Mouse (Mus musculus) MEL (cell line): Measurements from ENCODE around the gene Aoah. TPM values are rescaled to one million over a fixed set of nuclear protein-coding genes. Genes with fewer than 3 reads are reported as not detected.
A peak's percentile ranks its signal among the peaks of the same experiment; 100 is the strongest.

Experiments
- DNase-seq: peaks from one replicate; pipeline ENCODE4 v3.0.0; 2011; ENCODE audit warnings: low read depth, low spot score
- H3K27ac ChIP-seq: 2 replicates; pipeline ENCODE4 v1.5.1; 2012; ENCODE audit warnings: low read depth, mild to moderate bottlenecking, control low read depth, low read length, moderate library complexity; ENCODE audit not compliant: control insufficient read depth
- H3K27me3 ChIP-seq, 2 experiments: fragments of 150-350 bp in 1 of 2; sonication (generic) in 1 of 2; 2 replicates each; pipeline ENCODE4 v1.6.1; 2012; ENCODE audit warnings: low read length in 2 of 2, mild to moderate bottlenecking in 2 of 2, improper control_type of control experiment in 1 of 2, moderate library complexity in 1 of 2; ENCODE audit not compliant: insufficient read depth in 2 of 2, control insufficient read depth in 1 of 2
- H3K36me3 ChIP-seq, 2 experiments: 2 replicates each; pipeline ENCODE4 v1.6.1; 2012 to 2014; ENCODE audit warnings: low read length in 2 of 2, improper control_type of control experiment in 1 of 2, inconsistent platforms in 1 of 2, mild to moderate bottlenecking in 1 of 2; ENCODE audit not compliant: insufficient read depth in 2 of 2, control insufficient read depth in 1 of 2
- H3K4me1 ChIP-seq, 2 experiments: fragments of 150-350 bp in 1 of 2; sonication (generic) in 1 of 2; 2 replicates each; pipeline ENCODE4 v1.6.1; 2012; ENCODE audit warnings: low read length in 2 of 2, improper control_type of control experiment in 1 of 2, mild to moderate bottlenecking in 1 of 2; ENCODE audit not compliant: insufficient read depth in 2 of 2, control insufficient read depth in 1 of 2
- H3K4me3 ChIP-seq, 2 experiments: fragments of 150-350 bp in 1 of 2; sonication (generic) in 1 of 2; 2 replicates each; pipeline ENCODE4 v1.5.1; 2012; ENCODE audit warnings: low read depth in 2 of 2, low read length in 2 of 2, mild to moderate bottlenecking in 2 of 2, moderate library complexity in 2 of 2, control low read depth in 1 of 2, improper control_type of control experiment in 1 of 2; ENCODE audit not compliant: control insufficient read depth in 1 of 2, insufficient read depth in 1 of 2
- H3K79me2 ChIP-seq: 2 replicates; pipeline ENCODE4 v1.6.1; 2012; ENCODE audit warnings: mild to moderate bottlenecking, low read length, moderate library complexity; ENCODE audit not compliant: control insufficient read depth, poor library complexity, insufficient read depth
- H3K9ac ChIP-seq: 2 replicates; pipeline ENCODE4 v1.6.1; 2012; ENCODE audit warnings: low read depth, mild to moderate bottlenecking, control low read depth, low read length, moderate library complexity; ENCODE audit not compliant: control insufficient read depth, poor library complexity, severe bottlenecking
- H3K9me3 ChIP-seq: fragments of 150-350 bp; sonication (generic); replicated peaks from 2 replicates; pipeline ENCODE4 v1.6.1; 2012; ENCODE audit warnings: mild to moderate bottlenecking, low read length, improper control_type of control experiment, moderate library complexity; ENCODE audit not compliant: insufficient read depth
- BHLHE40 ChIP-seq: IDR thresholded peaks from 2 replicates; pipeline ENCODE4 v1.6.1; 2012; ENCODE audit warnings: low read depth, mild to moderate bottlenecking, inconsistent platforms, low read length, improper control_type of control experiment, borderline replicate concordance
- CHD1 ChIP-seq: IDR thresholded peaks from 2 replicates; pipeline ENCODE4 v1.6.1; 2012; ENCODE audit warnings: low read depth, mild to moderate bottlenecking, inconsistent platforms, low read length, improper control_type of control experiment
- CTCF ChIP-seq, 3 experiments: IDR thresholded peaks in 2 of 3; conservative IDR thresholded peaks in 1 of 3; 2 replicates each; pipeline ENCODE4 v1.5.1; 2011 to 2012; ENCODE audit warnings: low read length in 3 of 3, low read depth in 2 of 3, mild to moderate bottlenecking in 2 of 3, improper control_type of control experiment in 1 of 3, inconsistent platforms in 1 of 3, mixed read lengths in 1 of 3, moderate library complexity in 1 of 3; ENCODE audit not compliant: control insufficient read depth in 1 of 3, insufficient read depth in 1 of 3, poor library complexity in 1 of 3, severe bottlenecking in 1 of 3
- E2F4 ChIP-seq: IDR thresholded peaks from 2 replicates; pipeline ENCODE4 v1.6.1; 2011; ENCODE audit warnings: low read depth, low read length, improper control_type of control experiment, borderline replicate concordance
- ELF1 ChIP-seq: IDR thresholded peaks from 2 replicates; pipeline ENCODE4 v1.6.1; 2014; ENCODE audit warnings: low read depth, mild to moderate bottlenecking, inconsistent platforms, low read length, improper control_type of control experiment, moderate library complexity
- EP300 ChIP-seq, 2 experiments: IDR thresholded peaks; 2 replicates each; pipeline ENCODE4 v1.6.1; 2011; ENCODE audit warnings: improper control_type of control experiment in 2 of 2, low read length in 2 of 2, low read depth in 1 of 2, mild to moderate bottlenecking in 1 of 2
- ETS1 ChIP-seq: IDR thresholded peaks from 2 replicates; pipeline ENCODE4 v1.6.1; 2012; ENCODE audit warnings: low read depth, mild to moderate bottlenecking, inconsistent platforms, low read length, improper control_type of control experiment, moderate library complexity
- GABPA ChIP-seq: IDR thresholded peaks from 2 replicates; pipeline ENCODE4 v1.6.1; 2012; ENCODE audit warnings: low read depth, mild to moderate bottlenecking, inconsistent platforms, low read length, improper control_type of control experiment, moderate library complexity
- HCFC1 ChIP-seq: IDR thresholded peaks from 2 replicates; pipeline ENCODE4 v1.6.1; 2012; ENCODE audit warnings: low read depth, mild to moderate bottlenecking, inconsistent platforms, low read length, improper control_type of control experiment, moderate library complexity
- JUND ChIP-seq: IDR thresholded peaks from 2 replicates; pipeline ENCODE4 v1.6.1; 2011; ENCODE audit warnings: low read depth, mild to moderate bottlenecking, improper control_type of control experiment, low read length
- MAFK ChIP-seq: IDR thresholded peaks from 2 replicates; pipeline ENCODE4 v1.6.1; 2011; ENCODE audit warnings: low read depth, mild to moderate bottlenecking, low read length, improper control_type of control experiment, borderline replicate concordance
- MAX ChIP-seq: IDR thresholded peaks from 2 replicates; pipeline ENCODE4 v1.6.1; 2011; ENCODE audit warnings: low read length, improper control_type of control experiment
- MAZ ChIP-seq: IDR thresholded peaks from 2 replicates; pipeline ENCODE4 v1.6.1; 2012; ENCODE audit warnings: low read depth, mild to moderate bottlenecking, inconsistent platforms, low read length, improper control_type of control experiment
- MXI1 ChIP-seq: IDR thresholded peaks from 2 replicates; pipeline ENCODE4 v1.6.1; 2011; ENCODE audit warnings: mild to moderate bottlenecking, low read depth, low read length, improper control_type of control experiment
- MYB ChIP-seq: IDR thresholded peaks from 2 replicates; pipeline ENCODE4 v1.6.1; 2011; ENCODE audit warnings: mild to moderate bottlenecking, low read depth, low read length, improper control_type of control experiment
- NRF1 ChIP-seq: IDR thresholded peaks from 2 replicates; pipeline ENCODE4 v1.6.1; 2014; ENCODE audit warnings: low read depth, mild to moderate bottlenecking, inconsistent platforms, low read length, improper control_type of control experiment, moderate library complexity; ENCODE audit not compliant: poor library complexity, insufficient read depth, severe bottlenecking
- POLR2A ChIP-seq, 2 experiments: IDR thresholded peaks; 2 replicates each; pipeline ENCODE4 v1.6.1; 2011 to 2012; ENCODE audit warnings: low read length in 2 of 2, mild to moderate bottlenecking in 2 of 2, control low read depth in 1 of 2, improper control_type of control experiment in 1 of 2, low read depth in 1 of 2, moderate library complexity in 1 of 2; ENCODE audit not compliant: control insufficient read depth in 1 of 2, insufficient read depth in 1 of 2, poor library complexity in 1 of 2
- POLR2AphosphoS2 ChIP-seq: IDR thresholded peaks from 2 replicates; pipeline ENCODE4 v1.6.1; 2011; ENCODE audit warnings: low read length, improper control_type of control experiment
- POLR2AphosphoS5 ChIP-seq: IDR thresholded peaks from 2 replicates; pipeline ENCODE4 v1.6.1; 2012; ENCODE audit warnings: low read depth, borderline replicate concordance, mild to moderate bottlenecking, inconsistent platforms, low read length, moderate library complexity, mixed read lengths
- RAD21 ChIP-seq: IDR thresholded peaks from 2 replicates; pipeline ENCODE4 v1.6.1; 2011; ENCODE audit warnings: mild to moderate bottlenecking, low read depth, low read length, improper control_type of control experiment
- SMC3 ChIP-seq: IDR thresholded peaks from 2 replicates; pipeline ENCODE4 v1.6.1; 2011; ENCODE audit warnings: low read depth, low read length, improper control_type of control experiment
- TBP ChIP-seq: IDR thresholded peaks from 2 replicates; pipeline ENCODE4 v1.8.0; 2011; ENCODE audit warnings: low read depth, low read length, improper control_type of control experiment
- TCF12 ChIP-seq: IDR thresholded peaks from 2 replicates; pipeline ENCODE4 v1.6.1; 2014; ENCODE audit warnings: low read depth, mild to moderate bottlenecking, inconsistent platforms, low read length, improper control_type of control experiment, moderate library complexity
- UBTF ChIP-seq: IDR thresholded peaks from 2 replicates; pipeline ENCODE4 v1.6.1; 2012; ENCODE audit warnings: low read depth, mild to moderate bottlenecking, inconsistent platforms, low read length, improper control_type of control experiment, moderate library complexity, borderline replicate concordance; ENCODE audit not compliant: insufficient read depth
- USF1 ChIP-seq: IDR thresholded peaks from 2 replicates; pipeline ENCODE4 v1.6.1; 2014; ENCODE audit warnings: low read depth, mild to moderate bottlenecking, inconsistent platforms, low read length, improper control_type of control experiment, moderate library complexity
- USF2 ChIP-seq, 2 experiments: IDR thresholded peaks; 2 replicates each; pipeline ENCODE4 v1.6.1; 2011 to 2012; ENCODE audit warnings: improper control_type of control experiment in 2 of 2, low read length in 2 of 2, borderline replicate concordance in 1 of 2, inconsistent platforms in 1 of 2, low read depth in 1 of 2, mild to moderate bottlenecking in 1 of 2; ENCODE audit not compliant: insufficient read depth in 1 of 2
- ZC3H11A ChIP-seq: IDR thresholded peaks from 2 replicates; pipeline ENCODE4 v1.6.1; 2012; ENCODE audit warnings: low read depth, mild to moderate bottlenecking, inconsistent platforms, low read length, improper control_type of control experiment
- ZKSCAN1 ChIP-seq: IDR thresholded peaks from 2 replicates; pipeline ENCODE4 v1.6.1; 2012; ENCODE audit warnings: low read depth, mild to moderate bottlenecking, inconsistent platforms, low read length, improper control_type of control experiment, moderate library complexity
- ZMIZ1 ChIP-seq: IDR thresholded peaks from 2 replicates; pipeline ENCODE4 v1.6.1; 2012; ENCODE audit warnings: low read depth, mild to moderate bottlenecking, inconsistent platforms, low read length, improper control_type of control experiment, moderate library complexity
- ZNF384 ChIP-seq: IDR thresholded peaks from 2 replicates; pipeline ENCODE4 v1.6.1; 2012; ENCODE audit warnings: low read depth, mild to moderate bottlenecking, inconsistent platforms, low read length, improper control_type of control experiment
- polyA plus RNA-seq, 2 experiments: library from polyadenylated mRNA; stranded (reverse) in 1 of 2; unstranded in 1 of 2; fragments of >175 nt in 1 of 2; fragments of >200 nt in 1 of 2; gene quantifications; 2 replicates each; pipeline versions ENCODE4 v1.2.1 to v1.2.4; 2012; ENCODE audit warnings: low replicate concordance in 2 of 2, low read depth in 1 of 2; ENCODE audit not compliant: insufficient read length in 2 of 2, insufficient read depth in 1 of 2, missing spikeins in 1 of 2
- total RNA-seq: library from RNA; depleted of rRNA; stranded (reverse); fragments of 300-350 nt; gene quantifications from 2 replicates; pipeline ENCODE4 v1.2.3, GENCODE M21; 2012

Aoah gene
- total and polyA plus RNA-seq, 3 experiments: not detected

- Histone ChIP-seq H3K79me2 (no peaks in the 10 kb centered on the region), H3K27me3 (no peaks in the 10 kb centered on the region), H3K36me3 (no peaks in the 10 kb centered on the region), H3K27ac (no peak overlapping the region), H3K4me3 (no peak overlapping the region), H3K9ac (no peak overlapping the region), H3K4me1 (no peaks in the 10 kb centered on the region), H3K9me3 (no peaks in the 10 kb centered on the region)
- DNase-seq: no peak
- TF ChIP-seq NRF1: no peak
- TF ChIP-seq, all 39 proteins: peak for 0
These were observed 142.1 kb downstream of the Aoah start for GRCm38 (mm10) chr13:20936016-20936415.

GRCm38 (mm10) chr13:20937452-20937851, 143.5 kb downstream of the Aoah start:
- Histone ChIP-seq H3K27me3 (no peaks in the 10 kb centered on the region), H3K4me1 (no peaks in the 10 kb centered on the region), H3K9me3 (no peaks in the 10 kb centered on the region), H3K9ac (no peak overlapping the region), H3K79me2 (no peaks in the 10 kb centered on the region), H3K27ac (no peak overlapping the region)
- peak; percentile 52 for DNase-seq
- TF ChIP-seq GABPA: no peak
- TF ChIP-seq MAZ: no peak
- no peak for TF ChIP-seq CHD1
- TF ChIP-seq EP300 (IDR thresholded peaks at IDR 0.05; ENCODE audit: low read depth in 1 of 2, low read length in 2 of 2): no peak
- no peak for TF ChIP-seq USF2 (IDR thresholded peaks at IDR 0.05; ENCODE audit: borderline replicate concordance in 1 of 2, insufficient read depth in 1 of 2, low read depth in 1 of 2, low read length in 2 of 2)
- no peak for TF ChIP-seq POLR2AphosphoS2
- TF ChIP-seq CTCF (IDR thresholded peaks at IDR 0.05 in 2 of 3, conservative IDR thresholded peaks at IDR 0.05 in 1 of 3; ENCODE audit: control insufficient read depth in 1 of 3, insufficient read depth in 1 of 3, low read depth in 2 of 3, low read length in 3 of 3, poor library complexity in 1 of 3, severe bottlenecking in 1 of 3): peak; percentile 75 to 90 (median 78)
- no peak for TF ChIP-seq ETS1
- peak; percentile 79 for TF ChIP-seq SMC3
- no peak for TF ChIP-seq TCF12
- TF ChIP-seq TBP: no peak
- no peak for TF ChIP-seq UBTF
- TF ChIP-seq JUND: no peak
- no peak for TF ChIP-seq POLR2A (IDR thresholded peaks at IDR 0.05; ENCODE audit: control insufficient read depth in 1 of 2, insufficient read depth in 1 of 2, low read depth in 1 of 2, low read length in 2 of 2, poor library complexity in 1 of 2)
- TF ChIP-seq ZMIZ1: no peak
- TF ChIP-seq ZNF384: no peak
- no peak for TF ChIP-seq POLR2AphosphoS5
- no peak for TF ChIP-seq HCFC1
- TF ChIP-seq MAFK: no peak
- TF ChIP-seq MYB: no peak
- no peak for TF ChIP-seq ELF1
- no peak for TF ChIP-seq ZKSCAN1
- TF ChIP-seq RAD21: peak; percentile 63
- no peak for TF ChIP-seq E2F4
- no peak for TF ChIP-seq MXI1
- peak; percentile 40 for TF ChIP-seq ZC3H11A
- no peak for TF ChIP-seq MAX
- no peak for TF ChIP-seq BHLHE40
- TF ChIP-seq USF1: no peak
- TF ChIP-seq, all 39 proteins: peak for 4
- no peak overlapping the region for H3K4me3 ChIP-seq
- H3K36me3 ChIP-seq: no peaks in the 10 kb centered on the region
